Mouse (Mus musculus) liver, embryonic 16.5 days (tissue): ENCODE measurements around the gene Zfp386. TPM values are rescaled to one million over a fixed set of nuclear protein-coding genes. Genes with fewer than 3 reads are reported as not detected.

Source experiments
- ATAC-seq: fragments of 200-750 bp; cut with Nextera tagmentation; 2 replicates; pipeline ENCODE4 v1.8.0; 2017; ENCODE audit warnings: low read depth, mild to moderate bottlenecking, moderate number of reproducible peaks, moderate library complexity
- H3K27ac ChIP-seq: fragments of 300-500 bp; sonication (generic); 2 replicates; pipeline ENCODE4 v1.5.1; 2014; ENCODE audit warnings: mild to moderate bottlenecking, low read length
- H3K27me3 ChIP-seq: fragments of 300-500 bp; sonication (generic); 2 replicates; pipeline ENCODE4 v1.6.1; 2014; ENCODE audit warnings: low read depth, low read length, mixed read lengths; ENCODE audit not compliant: control insufficient read depth, insufficient read depth
- H3K36me3 ChIP-seq: fragments of 300-500 bp; sonication (generic); 2 replicates; pipeline ENCODE4 v1.6.1; 2014; ENCODE audit warnings: mild to moderate bottlenecking; ENCODE audit not compliant: control insufficient read depth, insufficient read depth
- H3K4me1 ChIP-seq: fragments of 300-500 bp; sonication (generic); 2 replicates; pipeline ENCODE4 v1.6.1; 2014; ENCODE audit warnings: low read depth, low read length, mixed read lengths; ENCODE audit not compliant: control insufficient read depth
- H3K4me2 ChIP-seq: fragments of 300-500 bp; sonication (generic); 2 replicates; pipeline ENCODE4 v1.6.1; 2014; ENCODE audit warnings: low read depth, low read length, mixed read lengths
- H3K4me3 ChIP-seq: fragments of 300-500 bp; sonication (generic); 2 replicates; pipeline ENCODE4 v1.5.1; 2014; ENCODE audit warnings: low read depth, mild to moderate bottlenecking, low read length
- H3K9ac ChIP-seq: fragments of 300-500 bp; sonication (generic); 2 replicates; pipeline ENCODE4 v1.6.1; 2014; ENCODE audit warnings: low read depth, low read length
- H3K9me3 ChIP-seq: fragments of 300-500 bp; sonication (generic); replicated peaks from 2 replicates; pipeline ENCODE4 v1.6.1; 2016; ENCODE audit warnings: low read length; ENCODE audit not compliant: control insufficient read depth
- WGBS: fragments of 180-500 bp; shearing (Covaris S2); extraction: QIAGEN DNeasy Blood & Tissue Kit; methylation state at CpG from one replicate; pipeline ENCODE4 v1.1.7; 2014; ENCODE audit not compliant: insufficient replicate concordance; 5-methylcytosine and 5-hydroxymethylcytosine counted together
- polyA plus RNA-seq: library from polyadenylated mRNA; unstranded; fragments of >200 nt; fragmentation: Nextera tagmentation; extraction: Ambion mirVana; gene quantifications from 2 replicates; pipeline ENCODE4 v1.2.1, GENCODE M21; 2015

Zfp386 gene
- polyA plus RNA-seq, 1 experiment from 2014 or later = 5.3 TPM

GRCm38 (mm10) chr12:116049701-116050100 lies 2.2 kb downstream of the Zfp386 start:
- no peak overlapping the region for H3K4me2 ChIP-seq
- H3K4me3 ChIP-seq = no peak overlapping the region
- WGBS = 47% methylated on average over 6 of the region's 6 CpGs
- no peak overlapping the region for H3K27ac ChIP-seq
- ATAC-seq = no peak
- H3K4me1 ChIP-seq = peaks cover 8% of the 10 kb centered on the region
- H3K27me3 ChIP-seq = no peaks in the 10 kb centered on the region
- H3K9ac ChIP-seq = no peak overlapping the region
- H3K36me3 ChIP-seq = no peaks in the 10 kb centered on the region; the same call in 1 of the 2 replicates
- no peaks in the 10 kb centered on the region for H3K9me3 ChIP-seq

- no peak overlapping the region for H3K9ac ChIP-seq
- H3K36me3 ChIP-seq = peaks cover 21% of the 10 kb centered on the region
- ATAC-seq = no peak
- no peaks in the 10 kb centered on the region for H3K4me1 ChIP-seq
- WGBS = 74% methylated on average over 8 of the region's 8 CpGs
- H3K27me3 ChIP-seq = no peaks in the 10 kb centered on the region
- H3K9me3 ChIP-seq = no peaks in the 10 kb centered on the region; the same call in 1 of the 2 replicates
- no peak overlapping the region for H3K4me2 ChIP-seq
- no peak overlapping the region for H3K4me3 ChIP-seq
- H3K27ac ChIP-seq = no peak overlapping the region
Measured at GRCm38 (mm10) chr12:116054342-116054741, 6.8 kb downstream of the Zfp386 start.

GRCm38 (mm10) chr12:116056112-116056511 lies 8.6 kb downstream of the Zfp386 start:
- Histone ChIP-seq H3K4me3 (no peak overlapping the region), H3K27ac (no peak overlapping the region), H3K9me3 (no peaks in the 10 kb centered on the region; the same call in 1 of the 2 replicates), H3K4me1 (no peaks in the 10 kb centered on the region), H3K4me2 (no peak overlapping the region), H3K36me3 (peaks cover 34% of the 10 kb centered on the region), H3K27me3 (no peaks in the 10 kb centered on the region), H3K9ac (no peak overlapping the region)
- 71% methylated on average over 3 of the region's 3 CpGs for WGBS
- no peak for ATAC-seq

- H3K27me3 ChIP-seq = no peaks in the 10 kb centered on the region
- H3K4me2 ChIP-seq = no peak overlapping the region
- WGBS = 71% methylated on average over 5 of the region's 5 CpGs
Measured at GRCm38 (mm10) chr12:116061561-116062193, 14.2 kb downstream of the Zfp386 start.

GRCm38 (mm10) chr12:116062194-116062583 lies 14.7 kb downstream of the Zfp386 start:
- H3K4me2 ChIP-seq = no peak overlapping the region
- H3K4me1 ChIP-seq = no peaks in the 10 kb centered on the region
- 69% methylated on average over 2 of the region's 2 CpGs for WGBS
- ATAC-seq = no peak
- H3K9me3 ChIP-seq = no peaks in the 10 kb centered on the region; the same call in 1 of the 2 replicates
- H3K4me3 ChIP-seq = no peak overlapping the region
- peaks cover 24% of the 10 kb centered on the region for H3K36me3 ChIP-seq
- no peaks in the 10 kb centered on the region for H3K27me3 ChIP-seq
- H3K9ac ChIP-seq = no peak overlapping the region
- H3K27ac ChIP-seq = no peak overlapping the region

More at GRCm38 (mm10) chr12:116061561-116062193, 14.2 kb downstream of the Zfp386 start:
- Histone ChIP-seq H3K36me3 (peaks cover 28% of the 10 kb centered on the region), H3K27ac (no peak overlapping the region), H3K9me3 (no peaks in the 10 kb centered on the region; the same call in 1 of the 2 replicates), H3K4me3 (no peak overlapping the region), H3K9ac (no peak overlapping the region), H3K4me1 (no peaks in the 10 kb centered on the region)
- no peak for ATAC-seq

- Histone ChIP-seq H3K27me3 (no peaks in the 10 kb centered on the region), H3K9me3 (no peaks in the 10 kb centered on the region; the same call in 1 of the 2 replicates), H3K27ac (no peak overlapping the region), H3K9ac (no peak overlapping the region), H3K36me3 (peaks cover 22% of the 10 kb centered on the region), H3K4me1 (no peaks in the 10 kb centered on the region), H3K4me2 (no peak overlapping the region), H3K4me3 (no peak overlapping the region)
- 69% methylated on average over 4 of the region's 4 CpGs for WGBS
- ATAC-seq = no peak
Measured at GRCm38 (mm10) chr12:116063020-116063419, 15.5 kb downstream of the Zfp386 start.

- ATAC-seq = 0 out of 2 replicates have a peak, but pooled peaks have one; percentile 19
- 12% methylated on average over 3 of the region's 3 CpGs for WGBS
- H3K27me3 ChIP-seq = no peaks in the 10 kb centered on the region
- no peaks in the 10 kb centered on the region for H3K9me3 ChIP-seq
- H3K4me2 ChIP-seq = no peak overlapping the region
- no peaks in the 10 kb centered on the region for H3K4me1 ChIP-seq
- no peaks in the 10 kb centered on the region for H3K36me3 ChIP-seq
- no peak overlapping the region for H3K4me3 ChIP-seq
- H3K9ac ChIP-seq = no peak overlapping the region
- no peak overlapping the region for H3K27ac ChIP-seq
Measured at GRCm38 (mm10) chr12:116071023-116071422, 23.5 kb downstream of the Zfp386 start.

- H3K27me3 ChIP-seq = peaks cover 15% of the 10 kb centered on the region
- H3K36me3 ChIP-seq = no peaks in the 10 kb centered on the region
- peak within 1 kb of the TSS; percentile 49 for H3K4me3 ChIP-seq
- peak; percentile 59 for ATAC-seq
- H3K4me1 ChIP-seq = no peaks in the 10 kb centered on the region; the same call in 1 of the 2 replicates
- no peak within 1 kb of the TSS for H3K9ac ChIP-seq
- H3K9me3 ChIP-seq = no peaks in the 10 kb centered on the region
- no peak within 1 kb of the TSS for H3K27ac ChIP-seq
- WGBS = 6% methylated on average over 25 of the region's 33 CpGs
- peak within 1 kb of the TSS; percentile 65 for H3K4me2 ChIP-seq
Measured at GRCm38 (mm10) chr12:116077074-116077854, 29.7 kb downstream of the Zfp386 start, which contains the start of gene Vipr2. Vipr2 (plus strand) TSS chr12:116077726.
